Mouse (Mus musculus) embryonic fibroblast, embryonic 13.5 days (primary cell): ENCODE data around the gene Slitrk1.

Source experiments
- CTCF ChIP-seq: IDR thresholded peaks from 2 replicates; pipeline ENCODE4 v1.5.1; 2011; ENCODE audit warnings: mild to moderate bottlenecking, control low read depth, low read length, moderate library complexity, borderline replicate concordance; ENCODE audit not compliant: insufficient read depth
- POLR2A ChIP-seq: IDR thresholded peaks from 2 replicates; pipeline ENCODE4 v1.6.1; 2011; ENCODE audit warnings: low read depth, mild to moderate bottlenecking, control low read depth, low read length, moderate library complexity

- TF ChIP-seq CTCF (no peak), POLR2A (no peak)
Measured at GRCm38 (mm10) chr14:108898601-108899000, 15.4 kb downstream of the Slitrk1 start.
